Mouse (Mus musculus) lung, postnatal 0 days (tissue): ENCODE data around the gene Rab28. TPM values are rescaled to one million over a fixed set of nuclear protein-coding genes. Genes with fewer than 3 reads are reported as not detected.

Experiments used
- ATAC-seq: fragments of 200-750 bp; cut with Nextera tagmentation; 2 replicates; pipeline ENCODE4 v1.8.0; 2017; ENCODE audit warnings: moderate library complexity
- DNase-seq: peaks from one replicate; pipeline ENCODE4 v3.0.0-alpha.2; 2016; ENCODE audit warnings: low spot score
- H3K27ac ChIP-seq: fragments of 300-500 bp; sonication (generic); 2 replicates; pipeline ENCODE4 v1.5.1; 2014; ENCODE audit warnings: antibody characterized with exemption, mild to moderate bottlenecking, low read length, mixed read lengths
- H3K27me3 ChIP-seq: fragments of 300-500 bp; sonication (generic); replicated peaks from 2 replicates; pipeline ENCODE4 v1.6.1; 2014; ENCODE audit warnings: low read length, mixed read lengths; ENCODE audit not compliant: insufficient read depth
- H3K36me3 ChIP-seq: fragments of 300-500 bp; sonication (generic); 2 replicates; pipeline ENCODE4 v1.6.1; 2014; ENCODE audit warnings: low read length, mixed read lengths; ENCODE audit not compliant: insufficient read depth
- H3K4me1 ChIP-seq: fragments of 300-500 bp; sonication (generic); 2 replicates; pipeline ENCODE4 v1.6.1; 2014; ENCODE audit warnings: antibody characterized with exemption, low read depth, low read length, mixed read lengths; ENCODE audit not compliant: insufficient read depth
- H3K4me2 ChIP-seq: fragments of 300-500 bp; sonication (generic); replicated peaks from 2 replicates; pipeline ENCODE4 v1.6.1; 2014; ENCODE audit warnings: low read depth, mild to moderate bottlenecking, low read length, moderate library complexity, mixed read lengths
- H3K4me3 ChIP-seq: fragments of 300-500 bp; sonication (generic); 2 replicates; pipeline ENCODE4 v1.5.1; 2014; ENCODE audit warnings: low read depth, low read length
- H3K9ac ChIP-seq: fragments of 300-500 bp; sonication (generic); replicated peaks from 2 replicates; pipeline ENCODE4 v1.6.1; 2014; ENCODE audit warnings: low read depth, mild to moderate bottlenecking
- H3K9me3 ChIP-seq: fragments of 300-500 bp; sonication (generic); 2 replicates; pipeline ENCODE4 v1.6.1; 2016; ENCODE audit warnings: low read length, mixed read lengths
- CTCF ChIP-seq: IDR thresholded peaks from 2 replicates; pipeline ENCODE4 v1.5.1; 2016; ENCODE audit warnings: antibody characterized with exemption, mild to moderate bottlenecking
- EP300 ChIP-seq: IDR thresholded peaks from 2 replicates; pipeline ENCODE4 v1.6.1; 2016; ENCODE audit warnings: antibody characterized with exemption, mild to moderate bottlenecking, control low read depth
- whole genome bisulfite sequencing: fragments of 180-500 bp; shearing (Covaris S2); extraction: QIAGEN DNeasy Blood & Tissue Kit; methylation state at CpG from one replicate; pipeline ENCODE4 v1.1.7; 2014; 5-methylcytosine and 5-hydroxymethylcytosine counted together
- polyA plus RNA-seq: library from polyadenylated mRNA; unstranded; fragments of >200 nt; fragmentation: Nextera tagmentation; extraction: Ambion mirVana; gene quantifications from 2 replicates; pipeline ENCODE4 v1.2.1, GENCODE M21; 2015

Rab28 gene
- polyA plus RNA-seq, 1 experiment from 2014 or later, result 53.7 TPM

- no peak overlapping the region for H3K9ac ChIP-seq
- no peak for TF ChIP-seq CTCF
- TF ChIP-seq EP300, result no peak
Measured at GRCm38 (mm10) chr5:41683976-41684375, 24.0 kb downstream of the Rab28 start.

GRCm38 (mm10) chr5:41666012-41666411 is 41.9 kb downstream of the Rab28 start:
- H3K36me3 ChIP-seq, result no peaks in the 10 kb centered on the region
- H3K9me3 ChIP-seq, result no peaks in the 10 kb centered on the region
- no peak overlapping the region for H3K4me2 ChIP-seq
- ATAC-seq, result no peak
- H3K4me3 ChIP-seq, result no peak overlapping the region
- no peaks in the 10 kb centered on the region for H3K4me1 ChIP-seq
- 80% methylated on average over 6 of the region's 6 CpGs for WGBS
- no peak overlapping the region for H3K27ac ChIP-seq
- no peaks in the 10 kb centered on the region for H3K27me3 ChIP-seq
- H3K9ac ChIP-seq, result no peak overlapping the region
- DNase-seq, result no peak
- TF ChIP-seq CTCF (no peak), EP300 (no peak)

More at GRCm38 (mm10) chr5:41683976-41684375, 24.0 kb downstream of the Rab28 start:
- 86% methylated on average over 2 of the region's 2 CpGs for WGBS
- no peak overlapping the region for H3K27ac ChIP-seq
- H3K4me1 ChIP-seq, result no peaks in the 10 kb centered on the region
- no peak overlapping the region for H3K4me3 ChIP-seq
- no peaks in the 10 kb centered on the region for H3K9me3 ChIP-seq
- H3K27me3 ChIP-seq, result no peaks in the 10 kb centered on the region
- H3K4me2 ChIP-seq, result no peak overlapping the region
- no peak for ATAC-seq
- 0 out of 2 replicates have a peak, but pooled peaks cover 2% of the 10 kb centered on the region for H3K36me3 ChIP-seq
- no peak for DNase-seq

- Histone ChIP-seq H3K9me3 (no peaks in the 10 kb centered on the region), H3K27ac (no peak overlapping the region), H3K27me3 (no peaks in the 10 kb centered on the region), H3K9ac (no peak overlapping the region), H3K4me1 (no peaks in the 10 kb centered on the region), H3K4me3 (no peak overlapping the region), H3K4me2 (no peak overlapping the region), H3K36me3 (no peaks in the 10 kb centered on the region)
- no peak for DNase-seq
- TF ChIP-seq EP300, result no peak
- TF ChIP-seq CTCF, result no peak
- no peak for ATAC-seq
- 67% methylated on average over 2 of the region's 2 CpGs for WGBS
Measured at GRCm38 (mm10) chr5:41636793-41637192, 71.2 kb downstream of the Rab28 start.

- Histone ChIP-seq H3K9ac (no peak overlapping the region), H3K9me3 (no peaks in the 10 kb centered on the region), H3K4me3 (no peak overlapping the region), H3K4me1 (no peaks in the 10 kb centered on the region; the same call in 1 of the 2 replicates), H3K27me3 (no peaks in the 10 kb centered on the region), H3K27ac (no peak overlapping the region), H3K4me2 (no peak overlapping the region), H3K36me3 (no peaks in the 10 kb centered on the region)
- DNase-seq (peak; percentile 9), ATAC-seq (no peak)
- WGBS, result 89% methylated on average over 7 of the region's 7 CpGs
- TF ChIP-seq EP300 (no peak), CTCF (no peak)
Measured at GRCm38 (mm10) chr5:41627224-41628144, 80.5 kb downstream of the Rab28 start.

- no peak overlapping the region for H3K27ac ChIP-seq
- no peaks in the 10 kb centered on the region for H3K27me3 ChIP-seq
- no peak overlapping the region for H3K4me3 ChIP-seq
- H3K9ac ChIP-seq, result no peak overlapping the region
- DNase-seq, result no peak
- 43% methylated on average over 7 of the region's 7 CpGs for WGBS
- no peaks in the 10 kb centered on the region for H3K9me3 ChIP-seq
- ATAC-seq, result no peak
- H3K4me2 ChIP-seq, result no peak overlapping the region
- no peaks in the 10 kb centered on the region; the same call in 1 of the 2 replicates for H3K4me1 ChIP-seq
- H3K36me3 ChIP-seq, result no peaks in the 10 kb centered on the region
- TF ChIP-seq CTCF, result no peak
- TF ChIP-seq EP300, result no peak
Measured at GRCm38 (mm10) chr5:41625544-41625943, 82.4 kb downstream of the Rab28 start.

- no peak overlapping the region for H3K4me2 ChIP-seq
- no peak overlapping the region for H3K4me3 ChIP-seq
- ATAC-seq (peak; percentile 97), DNase-seq (peak; percentile 88)
- WGBS, result 62% methylated on average over 3 of the region's 3 CpGs
- peak; percentile 95 for TF ChIP-seq EP300
- TF ChIP-seq CTCF, result no peak
- H3K4me1 ChIP-seq, result no peaks in the 10 kb centered on the region; the same call in 1 of the 2 replicates
- no peaks in the 10 kb centered on the region for H3K9me3 ChIP-seq
- 0 out of 2 replicates have a peak, but pooled peaks cover 5% of the 10 kb centered on the region for H3K27me3 ChIP-seq
- no peak overlapping the region for H3K9ac ChIP-seq
- H3K36me3 ChIP-seq, result no peaks in the 10 kb centered on the region
- H3K27ac ChIP-seq, result no peak overlapping the region
Measured at GRCm38 (mm10) chr5:41621748-41622147, 86.2 kb downstream of the Rab28 start.
